Mouse (Mus musculus) ES-Bruce4 (cell line): ENCODE data around the gene Fndc3b.

ENCODE experiments used
- CTCF ChIP-seq: IDR thresholded peaks from one replicate; pipeline ENCODE4 v1.8.1; 2011; ENCODE audit warnings: low read depth, low read length
- POLR2A ChIP-seq: IDR thresholded peaks from one replicate; pipeline ENCODE4 v1.8.1; 2011; ENCODE audit warnings: low read length; ENCODE audit not compliant: insufficient read depth

DNA sequence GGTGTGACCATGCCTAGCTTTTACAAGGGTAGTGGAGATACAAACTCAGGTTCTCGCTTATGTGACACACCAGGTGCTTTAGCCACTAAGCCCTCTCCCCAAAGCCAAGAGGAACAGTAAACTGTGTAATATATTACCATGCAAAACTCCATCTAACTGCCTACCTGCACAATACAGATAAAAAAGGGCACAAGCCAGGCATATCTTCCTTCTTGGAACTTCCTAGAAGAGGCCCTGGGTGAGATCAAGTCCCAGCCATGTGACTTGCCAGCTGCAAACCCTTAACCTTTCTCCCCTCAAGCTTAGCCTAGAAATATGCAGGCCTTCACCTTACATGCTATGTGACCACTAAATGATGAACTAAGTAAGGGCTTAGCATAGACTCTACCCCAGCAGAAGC is 78.2 kb downstream of the Fndc3b start:
- no peak for TF ChIP-seq POLR2A
- no peak for TF ChIP-seq CTCF
